Mouse (Mus musculus): ENCODE data around the gene Ccdc110.

The Ccdc110 gene

GRCm38 (mm10) chr8:45975837-45976468 is 41.5 kb downstream of the Ccdc110 start:
- DNase-seq (ENCODE audit: low read depth in 2 of 2, low spot score in 2 of 2) = no peak

GRCm38 (mm10) chr8:45986665-45987064 is 52.2 kb downstream of the Ccdc110 start:
- DNase-seq (ENCODE audit: low read depth in 2 of 2, low spot score in 2 of 2) = no peak

GRCm38 (mm10) chr8:45988189-45988588 is 53.8 kb downstream of the Ccdc110 start:
- DNase-seq (ENCODE audit: low read depth in 2 of 2, low spot score in 2 of 2) = no peak

- no peak for DNase-seq (ENCODE audit: low read depth in 2 of 2, low spot score in 2 of 2)
Observed at GRCm38 (mm10) chr8:45990631-45991310, 56.4 kb downstream of the Ccdc110 start.
